Comparison of ENCODE assay signal across 9 mouse cellular contexts in the genomic region with DNA sequence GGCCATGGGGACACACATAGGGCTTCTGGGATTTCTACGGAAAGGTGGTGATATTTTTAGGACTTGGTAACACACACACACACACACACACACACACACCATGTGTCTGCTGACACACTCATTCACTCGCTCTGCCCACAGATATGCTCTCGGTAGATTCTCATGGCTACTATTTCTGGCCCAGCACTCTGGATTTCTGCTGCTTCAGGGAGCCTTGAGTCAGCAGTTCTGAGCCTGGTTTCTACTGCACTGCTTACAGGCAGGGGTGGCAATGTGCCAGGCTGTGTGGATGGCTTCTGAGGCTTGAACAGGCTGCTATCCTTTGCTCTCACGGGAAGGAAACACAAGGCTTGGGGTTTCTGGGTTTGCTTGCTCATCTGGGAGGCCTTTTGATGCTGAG.
DNase-seq lines count a peak whose midpoint lies in the region; ATAC-seq and TF ChIP-seq lines count a peak whose summit lies in the region.
"Had no signal": no experiment of that assay in that cellular context is flagged by ENCODE, and none has a peak within 500 bp of the region (broad histone marks: within the 10 kb centered on the region; RNA-seq: fewer than 3 reads in every experiment).

No protein-coding gene starts in this region.

- H3K4me3 ChIP-seq in limb, embryonic 12.5 days (replicated peaks), result no peak overlapping the region
- no peak overlapping the region for H3K4me3 ChIP-seq in midbrain, embryonic 16.5 days (ENCODE audit: low read depth, low read length)
- H3K4me3 ChIP-seq: neural tube, embryonic 12.5 days had no signal

- H3K9ac ChIP-seq in limb, embryonic 12.5 days (replicated peaks), result 0 out of 2 replicates have a peak overlapping the region, but pooled peaks have one; percentile 12
- H3K9ac ChIP-seq in midbrain, embryonic 16.5 days (ENCODE audit: low read depth, low read length), result no peak overlapping the region
- H3K9ac ChIP-seq: neural tube, embryonic 12.5 days had no signal

- CTCF ChIA-PET in Patski (lab: Charles Lee), result interaction anchor here (1.0 kb wide), 1 partner anchor 10 kb away, joined by 3 read pairs; no protein-coding TSS in a partner anchor

- no peak for ATAC-seq in Patski
- ATAC-seq in frontal cortex, adult (ENCODE audit: low TSS enrichment), result peak; percentile 98
- ATAC-seq in limb, embryonic 12.5 days (ENCODE audit: insufficient number of reproducible peaks, insufficient read depth, low FRiP score, low TSS enrichment, low read depth), result no peak
- no peak for ATAC-seq in midbrain, embryonic 16.5 days

- POLR2A ChIA-PET in Patski (lab: Charles Lee), result interaction anchor here (0.7 kb wide), 1 partner anchor 44 kb away, joined by 4 read pairs; no protein-coding TSS in a partner anchor

- WGBS in limb, embryonic 12.5 days, result 79% methylated on average over 4 of the region's 4 CpGs
- WGBS in midbrain, embryonic 16.5 days, result 84% methylated on average over 4 of the region's 4 CpGs

- no peaks in the 10 kb centered on the region for H3K27me3 ChIP-seq in Patski
- H3K27me3 ChIP-seq in limb, embryonic 12.5 days, result no peaks in the 10 kb centered on the region
- no peaks in the 10 kb centered on the region for H3K27me3 ChIP-seq in midbrain, embryonic 16.5 days (ENCODE audit: control insufficient read depth, insufficient read depth, low read depth, low read length)
- H3K27me3 ChIP-seq: neural tube, embryonic 12.5 days had no signal

- TF ChIP-seq CTCF in Patski (IDR thresholded peaks at IDR 0.05), result no peak

- no peaks in the 10 kb centered on the region for H3K9me3 ChIP-seq in limb, embryonic 12.5 days
- H3K9me3 ChIP-seq in midbrain, embryonic 16.5 days (replicated peaks; ENCODE audit: control insufficient read depth, low read length, poor library complexity, severe bottlenecking), result no peaks in the 10 kb centered on the region
- H3K9me3 ChIP-seq: neural tube, embryonic 12.5 days had no signal

- peak; percentile 97 for DNase-seq in heart, adult 11 months
- DNase-seq in heart, adult 8-10 months (ENCODE audit: low spot score), result no peak
- DNase-seq in Patski (ENCODE audit: low read depth, low spot score), result peak; percentile 20
- DNase-seq in kidney, adult 8-10 months, result peak; percentile 80 to 83
- DNase-seq in liver, result no peak

- in situ Hi-C loops in Patski (cut with MboI; ENCODE audit: low pct_unique_long_range_greater_than_20kb), result loop anchor here (5.0 kb wide), 1 partner anchor 81 kb away; no protein-coding TSS in a partner anchor

- H3K4me1 ChIP-seq in limb, embryonic 12.5 days (replicated peaks), result peaks cover 28% of the 10 kb centered on the region
- peaks cover 5% of the 10 kb centered on the region for H3K4me1 ChIP-seq in midbrain, embryonic 16.5 days (ENCODE audit: control insufficient read depth, insufficient read depth, low read length)

- H3K27ac ChIP-seq in limb, embryonic 12.5 days, result no peak overlapping the region; the same call in 1 of the 2 replicates
- H3K27ac ChIP-seq in midbrain, embryonic 16.5 days (ENCODE audit: low read length), result no peak overlapping the region
- H3K27ac ChIP-seq: neural tube, embryonic 12.5 days had no signal

- H3K36me3 ChIP-seq in limb, embryonic 12.5 days, result no peaks in the 10 kb centered on the region
- H3K36me3 ChIP-seq in midbrain, embryonic 16.5 days (ENCODE audit: control insufficient read depth, insufficient read depth, low read length), result no peaks in the 10 kb centered on the region
- H3K36me3 ChIP-seq: neural tube, embryonic 12.5 days had no signal

- H3K4me2 ChIP-seq in limb, embryonic 12.5 days, result no peak overlapping the region
- no peak overlapping the region for H3K4me2 ChIP-seq in midbrain, embryonic 16.5 days (ENCODE audit: low read length)
- H3K4me2 ChIP-seq: neural tube, embryonic 12.5 days had no signal

Comparison
In these comparisons a context has a peak if more than half of its experiments do, and no peak if none do; other contexts are left out.
1. DNase-seq: peak in heart, adult 11 months (single experiment), Patski (single experiment) and kidney, adult 8-10 months (2 of 2); none in heart, adult 8-10 months (single experiment) and liver (single experiment).